Mouse (Mus musculus): Measurements from ENCODE around the gene Dab2ip.

Dab2ip gene

GRCm38 (mm10) chr2:35737467-35738027 lies 179.5 kb downstream of the Dab2ip start:
- ChIA-PET POLR2A (interaction anchor here (0.7 to 1.5 kb wide), 4 partner anchors 18 to 211 kb away, joined by 3 to 5 read pairs (median 4); no protein-coding TSS in a partner anchor), CTCF (interaction anchor here in 1 of 4 experiments (0.6 kb wide), 1 partner anchor 192 kb away, joined by 4 read pairs; no protein-coding TSS in a partner anchor)

- POLR2A ChIA-PET: interaction anchor here in 2 of 4 experiments (0.7 to 1.4 kb wide), 6 partner anchors 9 to 1964 kb away, joined by 3 to 5 read pairs (median 3); partner anchors contain the start of gene Strbp (in 1 of the 2)
- CTCF ChIA-PET: no interaction called here
Observed at GRCm38 (mm10) chr2:35739669-35740254, 181.7 kb downstream of the Dab2ip start.

GRCm38 (mm10) chr2:35745876-35746275 lies 187.8 kb downstream of the Dab2ip start:
- POLR2A ChIA-PET: interaction anchor here in 1 of 4 experiments (0.6 kb wide), 1 partner anchor 209 kb away, joined by 3 read pairs; no protein-coding TSS in a partner anchor
- CTCF ChIA-PET: interaction anchor here in 3 of 4 experiments (0.6 to 1.5 kb wide), 4 partner anchors 15 to 504 kb away, joined by 3 to 5 read pairs (median 4); no protein-coding TSS in a partner anchor

- ChIA-PET POLR2A (no interaction called here), CTCF (interaction anchor here in 1 of 4 experiments (0.7 kb wide), 1 partner anchor 14 kb away, joined by 3 read pairs; no protein-coding TSS in a partner anchor)
Observed at GRCm38 (mm10) chr2:35746638-35747037, 188.6 kb downstream of the Dab2ip start.

GRCm38 (mm10) chr2:35747371-35748035 lies 189.4 kb downstream of the Dab2ip start:
- CTCF ChIA-PET: interaction anchor here in 3 of 4 experiments (0.6 kb wide), 3 partner anchors 24 to 821 kb away, joined by 3 read pairs; no protein-coding TSS in a partner anchor

GRCm38 (mm10) chr2:35750533-35751141 lies 192.6 kb downstream of the Dab2ip start:
- ChIA-PET POLR2A (interaction anchor here in 1 of 4 experiments (2.1 kb wide), 1 partner anchor 11 kb away, joined by 5 read pairs; no protein-coding TSS in a partner anchor), CTCF (no interaction called here)

More at GRCm38 (mm10) chr2:35747371-35748035, 189.4 kb downstream of the Dab2ip start:
- POLR2A ChIA-PET: no interaction called here

GRCm38 (mm10) chr2:35751781-35752505 lies 193.9 kb downstream of the Dab2ip start:
- ChIA-PET POLR2A (no interaction called here), CTCF (interaction anchor here in 1 of 4 experiments (0.6 kb wide), 1 partner anchor 36 kb away, joined by 4 read pairs; no protein-coding TSS in a partner anchor)

- CTCF ChIA-PET: interaction anchor here in 1 of 4 experiments (0.9 kb wide), 1 partner anchor 359 kb away, joined by 3 read pairs; no protein-coding TSS in a partner anchor
- POLR2A ChIA-PET: no interaction called here
Observed at GRCm38 (mm10) chr2:35756467-35756866, 198.4 kb downstream of the Dab2ip start.

GRCm38 (mm10) chr2:35760352-35760751 lies 202.3 kb downstream of the Dab2ip start:
- ChIA-PET CTCF (interaction anchor here in 1 of 4 experiments (0.5 to 1.1 kb wide), 2 partner anchors 14 to 171 kb away, joined by 3 read pairs; no protein-coding TSS in a partner anchor), POLR2A (interaction anchor here in 1 of 4 experiments (1.5 kb wide), 1 partner anchor 37 kb away, joined by 4 read pairs; no protein-coding TSS in a partner anchor)

GRCm38 (mm10) chr2:35760867-35761266 lies 202.8 kb downstream of the Dab2ip start:
- POLR2A ChIA-PET: interaction anchor here in 1 of 4 experiments (1.5 kb wide), 1 partner anchor 37 kb away, joined by 4 read pairs; no protein-coding TSS in a partner anchor
- CTCF ChIA-PET: interaction anchor here in 2 of 4 experiments (0.5 to 1.1 kb wide), 3 partner anchors 15 to 170 kb away, joined by 3 to 4 read pairs (median 3); no protein-coding TSS in a partner anchor

- POLR2A ChIA-PET: no interaction called here
Observed at GRCm38 (mm10) chr2:35761458-35761857, 203.4 kb downstream of the Dab2ip start.

GRCm38 (mm10) chr2:35763818-35764217 lies 205.8 kb downstream of the Dab2ip start:
- CTCF ChIA-PET: interaction anchor here in 2 of 4 experiments (0.5 to 0.6 kb wide), 2 partner anchors 148 to 220 kb away, joined by 3 to 4 read pairs; no protein-coding TSS in a partner anchor

More at GRCm38 (mm10) chr2:35761458-35761857, 203.4 kb downstream of the Dab2ip start:
- CTCF ChIA-PET: interaction anchor here in 1 of 4 experiments (0.6 kb wide), 1 partner anchor 169 kb away, joined by 4 read pairs; no protein-coding TSS in a partner anchor

GRCm38 (mm10) chr2:35764328-35764727 lies 206.3 kb downstream of the Dab2ip start:
- POLR2A ChIA-PET: no interaction called here
- CTCF ChIA-PET: no interaction called here

More at GRCm38 (mm10) chr2:35763818-35764217, 205.8 kb downstream of the Dab2ip start:
- POLR2A ChIA-PET: interaction anchor here in 1 of 4 experiments (0.7 kb wide), 1 partner anchor 154 kb away, joined by 4 read pairs; no protein-coding TSS in a partner anchor

GRCm38 (mm10) chr2:35767834-35768537 lies 209.9 kb downstream of the Dab2ip start:
- CTCF ChIA-PET: interaction anchor here in 2 of 4 experiments (0.5 to 0.6 kb wide), 2 partner anchors 138 to 222 kb away, joined by 3 to 7 read pairs; no protein-coding TSS in a partner anchor
- POLR2A ChIA-PET: no interaction called here

GRCm38 (mm10) chr2:35768538-35769238 lies 210.6 kb downstream of the Dab2ip start:
- ChIA-PET CTCF (no interaction called here), POLR2A (no interaction called here)

- POLR2A ChIA-PET: interaction anchor here in 2 of 4 experiments (0.5 to 0.9 kb wide), 3 partner anchors 112 to 487 kb away, joined by 3 read pairs; no protein-coding TSS in a partner anchor
- CTCF ChIA-PET: no interaction called here
Observed at GRCm38 (mm10) chr2:35769398-35769797, 211.3 kb downstream of the Dab2ip start.

GRCm38 (mm10) chr2:35770541-35770940 lies 212.5 kb downstream of the Dab2ip start:
- ChIA-PET POLR2A (no interaction called here), CTCF (interaction anchor here in 1 of 4 experiments (0.7 kb wide), 1 partner anchor 141 kb away, joined by 3 read pairs; no protein-coding TSS in a partner anchor)
